Comparison of ENCODE assay signal across 11 mouse cellular contexts in genomic region chr17:87365268-87365667, GRCm38 (mm10).
DNase-seq lines count a peak whose midpoint lies in the region; ATAC-seq and TF ChIP-seq lines count a peak whose summit lies in the region.
"Had no signal": no experiment of that assay in that cellular context is flagged by ENCODE, and none has a peak within 500 bp of the region (broad histone marks: within the 10 kb centered on the region; RNA-seq: fewer than 3 reads in every experiment).

No protein-coding gene starts in this region.

- H3K9me3 ChIP-seq in intestine, embryonic 15.5 days = no peaks in the 10 kb centered on the region
- H3K9me3 ChIP-seq in intestine, postnatal 0 days (ENCODE audit: control insufficient read depth) = no peaks in the 10 kb centered on the region
- H3K9me3 ChIP-seq: heart, embryonic 13.5 days had no signal

- ATAC-seq in intestine, embryonic 15.5 days = peak; percentile 18; the same call in 1 of the 2 replicates
- ATAC-seq in intestine, postnatal 0 days = no peak
- ATAC-seq in megakaryocyte progenitor cell, adult 5-6 weeks (replicated peaks; ENCODE audit: poor library complexity) = peak; percentile 87
- no peak for ATAC-seq in erythroblast, adult 5-6 weeks (replicated peaks; ENCODE audit: low FRiP score, poor library complexity, severe bottlenecking)

- H3K4me3 ChIP-seq in intestine, embryonic 15.5 days (replicated peaks) = no peak overlapping the region
- no peak overlapping the region for H3K4me3 ChIP-seq in intestine, postnatal 0 days (ENCODE audit: low read depth, low read length)
- H3K4me3 ChIP-seq: heart, embryonic 13.5 days had no signal

- no peak overlapping the region for H3K4me2 ChIP-seq in intestine, embryonic 15.5 days (replicated peaks)
- H3K4me2 ChIP-seq in intestine, postnatal 0 days (replicated peaks; ENCODE audit: low read depth) = no peak overlapping the region
- H3K4me2 ChIP-seq: heart, embryonic 13.5 days had no signal

- 47% methylated on average over 8 of the region's 8 CpGs for WGBS in intestine, embryonic 15.5 days
- 51% methylated on average over 8 of the region's 8 CpGs for WGBS in intestine, postnatal 0 days

- peaks cover 14% of the 10 kb centered on the region for H3K4me1 ChIP-seq in intestine, embryonic 15.5 days (replicated peaks)
- no peaks in the 10 kb centered on the region for H3K4me1 ChIP-seq in intestine, postnatal 0 days (replicated peaks; ENCODE audit: control insufficient read depth, insufficient read depth, low read length)

- H3K36me3 ChIP-seq in intestine, embryonic 15.5 days = no peaks in the 10 kb centered on the region
- H3K36me3 ChIP-seq in intestine, postnatal 0 days (ENCODE audit: control insufficient read depth, insufficient read depth) = peaks cover 47% of the 10 kb centered on the region
- H3K36me3 ChIP-seq: heart, embryonic 13.5 days had no signal

- no peak overlapping the region for H3K27ac ChIP-seq in intestine, embryonic 15.5 days
- no peak overlapping the region for H3K27ac ChIP-seq in intestine, postnatal 0 days (ENCODE audit: low read depth, low read length)
- H3K27ac ChIP-seq: heart, embryonic 13.5 days had no signal

- H3K9ac ChIP-seq in intestine, embryonic 15.5 days = no peak overlapping the region
- no peak overlapping the region for H3K9ac ChIP-seq in intestine, postnatal 0 days (ENCODE audit: low read depth, low read length)
- H3K9ac ChIP-seq: heart, embryonic 13.5 days had no signal

- TF ChIP-seq CTCF in intestine, postnatal 0 days (IDR thresholded peaks at IDR 0.05; ENCODE audit: low read depth) = no peak

- DNase-seq in T-cell, adult 2 months (ENCODE audit: low spot score) = peak; percentile 50
- DNase-seq in liver = peak; percentile 63
- DNase-seq in frontal cortex, postnatal 25 days (ENCODE audit: low spot score in 2 of 2) = no peak
- DNase-seq in frontal cortex, adult 2 months (ENCODE audit: extremely low spot score in 1 of 2, low spot score in 1 of 2) = no peak
- DNase-seq: kidney, adult 2 months had no signal

- no peaks in the 10 kb centered on the region for H3K27me3 ChIP-seq in intestine, embryonic 15.5 days (replicated peaks)
- no peaks in the 10 kb centered on the region for H3K27me3 ChIP-seq in intestine, postnatal 0 days (replicated peaks; ENCODE audit: control insufficient read depth, insufficient read depth, low read length)
- H3K27me3 ChIP-seq: CH12.LX; heart, embryonic 13.5 days had no signal

Comparison
In these comparisons a context has a peak if more than half of its experiments do, and no peak if none do; other contexts are left out.
1. ATAC-seq: peak in intestine, embryonic 15.5 days (single experiment) and megakaryocyte progenitor cell, adult 5-6 weeks (single experiment); none in intestine, postnatal 0 days (single experiment) and erythroblast, adult 5-6 weeks (single experiment).
2. DNase-seq: peak in T-cell, adult 2 months (single experiment) and liver (single experiment); none in frontal cortex, postnatal 25 days (0 of 2) and frontal cortex, adult 2 months (0 of 2).